In genomic region chr17:36145111-36145860, GRCm38 (mm10) we compare ENCODE assay signal across 8 mouse cellular contexts. TPM values are rescaled to one million over a fixed set of nuclear protein-coding genes. Genes with fewer than 3 reads are reported as not detected.
DNase-seq lines count a peak whose midpoint lies in the region; ATAC-seq and TF ChIP-seq lines count a peak whose summit lies in the region.

No protein-coding gene starts in this region.

- peak overlapping the region; percentile 45 for H3K4me3 ChIP-seq in lung, embryonic 14.5 days (ENCODE audit: low read depth, low read length)
- peak overlapping the region; percentile 21 for H3K4me3 ChIP-seq in cortical plate, adult 2 months (ENCODE audit: insufficient read depth, low read length)
- H3K4me3 ChIP-seq in liver, postnatal 0 days (ENCODE audit: low read depth, low read length), result peak overlapping the region; percentile 57
- H3K4me3 ChIP-seq in stomach, embryonic 16.5 days (replicated peaks; ENCODE audit: low read length), result peak overlapping the region; percentile 53

- peak overlapping the region; percentile 87 for H3K27ac ChIP-seq in lung, embryonic 14.5 days (ENCODE audit: low read depth)
- no peak overlapping the region for H3K27ac ChIP-seq in cortical plate, adult 2 months (ENCODE audit: insufficient read depth, low read length)
- no peak overlapping the region for H3K27ac ChIP-seq in liver, postnatal 0 days (ENCODE audit: low read depth)
- H3K27ac ChIP-seq in stomach, embryonic 16.5 days (ENCODE audit: low read length), result no peak overlapping the region

- H3K9me3 ChIP-seq in lung, embryonic 14.5 days (ENCODE audit: low read depth, low read length), result no peaks in the 10 kb centered on the region
- H3K9me3 ChIP-seq in liver, postnatal 0 days (ENCODE audit: low read length), result no peaks in the 10 kb centered on the region
- no peaks in the 10 kb centered on the region for H3K9me3 ChIP-seq in stomach, embryonic 16.5 days (replicated peaks; ENCODE audit: control insufficient read depth, low read length)

- peak overlapping the region; percentile 65 for H3K4me2 ChIP-seq in lung, embryonic 14.5 days
- peak overlapping the region; percentile 75 for H3K4me2 ChIP-seq in liver, postnatal 0 days (ENCODE audit: low read depth, low read length)
- H3K4me2 ChIP-seq in stomach, embryonic 16.5 days (ENCODE audit: low read depth, low read length), result peak overlapping the region; percentile 72

- WGBS in lung, embryonic 14.5 days, result 2% methylated on average over 78 of the region's 78 CpGs
- WGBS in liver, postnatal 0 days (ENCODE audit: insufficient replicate concordance), result 3% methylated on average over 73 of the region's 78 CpGs
- 2% methylated on average over 78 of the region's 78 CpGs for whole genome bisulfite sequencing in stomach, embryonic 16.5 days

- peak; percentile 24 for DNase-seq in lung, embryonic 14.5 days
- DNase-seq in lung, postnatal 25 days (ENCODE audit: low spot score), result no peak
- DNase-seq in liver, postnatal 0 days, result peak; percentile 25
- no peak for DNase-seq in ovary, postnatal 36 days (ENCODE audit: low spot score)
- DNase-seq in right cerebral cortex, postnatal 10 days (ENCODE audit: low spot score in 2 of 2), result no peak

- no peak for TF ChIP-seq POLR2A in cortical plate, adult 2 months (IDR thresholded peaks at IDR 0.05; ENCODE audit: extremely low read depth, insufficient read depth, low read length)

- no peak for TF ChIP-seq EP300 in liver, postnatal 0 days (IDR thresholded peaks at IDR 0.05; ENCODE audit: low read depth)

- no peaks in the 10 kb centered on the region for H3K36me3 ChIP-seq in lung, embryonic 14.5 days (ENCODE audit: insufficient read depth)
- H3K36me3 ChIP-seq in liver, postnatal 0 days (replicated peaks; ENCODE audit: insufficient read depth, low read length), result no peaks in the 10 kb centered on the region
- H3K36me3 ChIP-seq in stomach, embryonic 16.5 days (ENCODE audit: control insufficient read depth, insufficient read depth, low read length), result no peaks in the 10 kb centered on the region

- TF ChIP-seq CTCF in lung, embryonic 14.5 days (IDR thresholded peaks at IDR 0.05; ENCODE audit: low read depth), result no peak
- TF ChIP-seq CTCF in cortical plate, adult 2 months (IDR thresholded peaks at IDR 0.05; ENCODE audit: extremely low read depth, insufficient read depth, low read length), result no peak
- TF ChIP-seq CTCF in liver, postnatal 0 days (IDR thresholded peaks at IDR 0.05; ENCODE audit: low read depth), result no peak

- H3K9ac ChIP-seq in lung, embryonic 14.5 days, result peak overlapping the region; percentile 62
- peak overlapping the region; percentile 16; the same call in 1 of the 2 replicates for H3K9ac ChIP-seq in liver, postnatal 0 days (replicated peaks)
- H3K9ac ChIP-seq in stomach, embryonic 16.5 days (ENCODE audit: low read length), result peak overlapping the region; percentile 58

- ATAC-seq in lung, embryonic 14.5 days (ENCODE audit: insufficient read depth), result peak; percentile 38; the same call in 1 of the 2 replicates
- peak; percentile 42 to 70 for ATAC-seq in hematopoietic stem cell, adult 5-6 weeks (replicated peaks in 1 of 2; ENCODE audit: insufficient read depth in 1 of 2, low FRiP score in 2 of 2, low TSS enrichment in 1 of 2, low read depth in 1 of 2, poor library complexity in 2 of 2, severe bottlenecking in 2 of 2)
- peak; percentile 56; the same call in 1 of the 2 replicates for ATAC-seq in liver, postnatal 0 days
- peak; percentile 47; the same call in 1 of the 2 replicates for ATAC-seq in stomach, embryonic 16.5 days (ENCODE audit: insufficient read depth, low FRiP score)

- no peaks in the 10 kb centered on the region for H3K4me1 ChIP-seq in lung, embryonic 14.5 days (ENCODE audit: insufficient read depth)
- no peaks in the 10 kb centered on the region for H3K4me1 ChIP-seq in cortical plate, adult 2 months (ENCODE audit: control insufficient read depth, insufficient read depth, low read length)
- H3K4me1 ChIP-seq in liver, postnatal 0 days (ENCODE audit: insufficient read depth), result 0 out of 2 replicates have a peak, but pooled peaks cover 5% of the 10 kb centered on the region
- peaks cover 7% of the 10 kb centered on the region; the same call in 1 of the 2 replicates for H3K4me1 ChIP-seq in stomach, embryonic 16.5 days (ENCODE audit: control insufficient read depth, insufficient read depth, low read length)

- peaks cover 17% of the 10 kb centered on the region for H3K27me3 ChIP-seq in lung, embryonic 14.5 days (ENCODE audit: insufficient read depth, low read length)
- H3K27me3 ChIP-seq in liver, postnatal 0 days (ENCODE audit: insufficient read depth, low read length), result peaks cover 26% of the 10 kb centered on the region
- peaks cover 29% of the 10 kb centered on the region for H3K27me3 ChIP-seq in stomach, embryonic 16.5 days (ENCODE audit: control insufficient read depth, insufficient read depth, low read length)

RNA-seq across cellular contexts. Expression of gene Gm7030, which starts 16.1 kb away (rescaled TPM):
- not detected in 2 replicates for polyA plus RNA-seq in lung, embryonic 14.5 days (2014; fragmentation: Nextera tagmentation; extraction: Ambion mirVana)
- not detected in 2 replicates for polyA plus RNA-seq in cortical plate, adult 2 months (2012; rRNA removed)
- not detected in 2 replicates for total RNA-seq in hematopoietic stem cell, adult 5-6 weeks (2017)
- not detected in 2 replicates for polyA plus RNA-seq in liver, postnatal 0 days (2015; fragmentation: Nextera tagmentation; extraction: Ambion mirVana)
- 0.34 TPM in 1 of 2 replicates, not detected in the other for polyA plus RNA-seq in stomach, embryonic 16.5 days (2015; fragmentation: Nextera tagmentation; extraction: Ambion mirVana)

RNA-seq across cellular contexts. Expression of gene Gm8909, which starts 23.1 kb away (rescaled TPM):
- 44.4 and 51.4 TPM in 2 replicates for polyA plus RNA-seq in lung, embryonic 14.5 days (2014; fragmentation: Nextera tagmentation; extraction: Ambion mirVana)
- polyA plus RNA-seq in cortical plate, adult 2 months (2012; rRNA removed), result not detected in 2 replicates
- total RNA-seq in hematopoietic stem cell, adult 5-6 weeks (2017), result not detected in 2 replicates
- not detected in 2 replicates for polyA plus RNA-seq in liver, postnatal 0 days (2015; fragmentation: Nextera tagmentation; extraction: Ambion mirVana)
- polyA plus RNA-seq in stomach, embryonic 16.5 days (2015; fragmentation: Nextera tagmentation; extraction: Ambion mirVana), result 0.42 and 0.45 TPM in 2 replicates

RNA-seq across cellular contexts. Expression of gene Gm19684, which starts 23.8 kb away (rescaled TPM):
- not detected in 2 replicates for polyA plus RNA-seq in lung, embryonic 14.5 days (2014; fragmentation: Nextera tagmentation; extraction: Ambion mirVana)
- not detected in 2 replicates for polyA plus RNA-seq in cortical plate, adult 2 months (2012; rRNA removed)
- total RNA-seq in hematopoietic stem cell, adult 5-6 weeks (2017), result 0.56 TPM in 1 of 2 replicates, not detected in the other
- not detected in 2 replicates for polyA plus RNA-seq in liver, postnatal 0 days (2015; fragmentation: Nextera tagmentation; extraction: Ambion mirVana)
- polyA plus RNA-seq in stomach, embryonic 16.5 days (2015; fragmentation: Nextera tagmentation; extraction: Ambion mirVana), result not detected in 2 replicates

RNA-seq across cellular contexts. Expression of gene H2-T3, which starts 44.8 kb away (rescaled TPM):
- polyA plus RNA-seq in lung, embryonic 14.5 days (2014; fragmentation: Nextera tagmentation; extraction: Ambion mirVana), result 1.3 and 1.4 TPM in 2 replicates
- polyA plus RNA-seq in cortical plate, adult 2 months (2012; rRNA removed), result not detected in 2 replicates
- total RNA-seq in hematopoietic stem cell, adult 5-6 weeks (2017), result 0.75 and 1.1 TPM in 2 replicates
- polyA plus RNA-seq in liver, postnatal 0 days (2015; fragmentation: Nextera tagmentation; extraction: Ambion mirVana), result not detected in 2 replicates
- 3.4 and 4.0 TPM in 2 replicates for polyA plus RNA-seq in stomach, embryonic 16.5 days (2015; fragmentation: Nextera tagmentation; extraction: Ambion mirVana)

Comparison
In these comparisons a context has a peak if more than half of its experiments do, and no peak if none do; other contexts are left out.
1. DNase-seq: peak in lung, embryonic 14.5 days (single experiment) and liver, postnatal 0 days (single experiment); none in lung, postnatal 25 days (single experiment), ovary, postnatal 36 days (single experiment) and right cerebral cortex, postnatal 10 days (0 of 2).
2. RNA of gene Gm8909, which starts 23.1 kb away (polyA plus RNA-seq): 44.4 to 51.4 TPM in lung, embryonic 14.5 days; 0.42 to 0.45 TPM in stomach, embryonic 16.5 days, not detected in cortical plate, adult 2 months and not detected in liver, postnatal 0 days; every median in the first group is over 10 times any median in the second.
3. Peak in every context shown above with its lines, with median percentiles within 50 percentile points of each other: ATAC-seq, H3K4me2 ChIP-seq, H3K4me3 ChIP-seq and H3K9ac ChIP-seq.